Mouse (Mus musculus) spleen, postnatal 10 days (tissue): ENCODE results near the gene Slc35e2.

Experiments used
- DNase-seq, 2 experiments: peaks; one replicate each; pipeline ENCODE4 v3.0.0; 2021 to 2022; ENCODE audit warnings: low spot score in 2 of 2

Gene Slc35e2

DNA sequence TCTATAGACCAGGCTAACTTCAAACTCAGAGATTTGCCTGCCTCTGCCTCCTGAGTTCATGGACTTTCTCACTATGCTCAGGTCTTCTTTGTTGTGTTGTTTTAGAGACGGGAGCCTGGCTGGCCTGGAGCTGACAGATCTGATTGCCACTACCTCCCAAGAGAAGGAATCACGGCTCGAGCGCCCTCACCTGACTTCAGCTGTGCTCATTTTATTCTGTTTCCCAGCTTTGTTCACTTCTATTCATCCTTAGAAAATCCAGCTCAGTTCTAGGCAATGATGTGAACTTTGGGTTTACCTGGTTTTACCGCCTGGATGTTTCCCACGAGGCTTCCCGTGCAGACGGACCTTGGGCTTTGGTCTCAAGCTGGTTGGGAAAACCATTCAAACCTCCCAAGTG is 25.7 kb upstream of the Slc35e2 start:
- DNase-seq = no peak

DNA sequence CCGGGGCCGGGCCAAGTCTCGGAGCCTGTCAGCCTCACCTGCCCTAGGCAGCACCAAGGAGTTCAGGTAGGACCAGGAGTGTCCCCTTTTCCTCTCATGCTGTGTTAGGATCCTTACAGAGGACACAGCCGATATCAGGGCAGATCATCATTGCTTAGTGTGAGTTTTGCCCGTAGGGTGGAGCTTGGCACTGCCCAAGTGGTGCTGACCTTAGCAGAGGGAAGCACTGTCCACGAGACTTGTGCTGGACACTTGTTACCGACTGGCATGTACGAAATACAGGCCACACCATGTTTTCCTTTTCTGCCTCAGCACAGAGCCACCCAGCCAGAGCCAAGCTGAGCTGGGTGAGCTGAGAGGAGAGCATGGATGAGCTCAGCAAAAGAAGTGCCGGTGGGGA is 24.1 kb upstream of the Slc35e2 start:
- no peak for DNase-seq

DNA sequence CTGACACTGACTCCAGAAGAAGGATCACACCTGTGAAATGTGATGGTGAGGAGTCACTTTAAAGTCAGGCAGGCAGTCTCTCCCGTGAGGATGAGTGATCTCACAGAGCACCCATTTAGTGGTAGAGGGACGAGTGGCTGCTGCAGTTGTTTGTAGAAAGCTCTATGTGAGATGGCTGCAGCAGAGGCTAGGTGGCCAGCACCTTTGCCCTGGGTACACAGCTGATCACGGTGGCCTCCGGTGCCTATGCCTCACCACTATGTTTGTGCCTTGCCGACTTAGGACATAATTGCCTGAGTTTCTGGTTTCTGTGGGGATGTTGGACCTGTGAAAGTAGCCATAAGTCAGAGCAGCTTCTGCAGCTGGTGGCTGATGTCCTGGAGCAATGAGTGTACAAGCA is 23.5 kb upstream of the Slc35e2 start:
- no peak for DNase-seq

DNA sequence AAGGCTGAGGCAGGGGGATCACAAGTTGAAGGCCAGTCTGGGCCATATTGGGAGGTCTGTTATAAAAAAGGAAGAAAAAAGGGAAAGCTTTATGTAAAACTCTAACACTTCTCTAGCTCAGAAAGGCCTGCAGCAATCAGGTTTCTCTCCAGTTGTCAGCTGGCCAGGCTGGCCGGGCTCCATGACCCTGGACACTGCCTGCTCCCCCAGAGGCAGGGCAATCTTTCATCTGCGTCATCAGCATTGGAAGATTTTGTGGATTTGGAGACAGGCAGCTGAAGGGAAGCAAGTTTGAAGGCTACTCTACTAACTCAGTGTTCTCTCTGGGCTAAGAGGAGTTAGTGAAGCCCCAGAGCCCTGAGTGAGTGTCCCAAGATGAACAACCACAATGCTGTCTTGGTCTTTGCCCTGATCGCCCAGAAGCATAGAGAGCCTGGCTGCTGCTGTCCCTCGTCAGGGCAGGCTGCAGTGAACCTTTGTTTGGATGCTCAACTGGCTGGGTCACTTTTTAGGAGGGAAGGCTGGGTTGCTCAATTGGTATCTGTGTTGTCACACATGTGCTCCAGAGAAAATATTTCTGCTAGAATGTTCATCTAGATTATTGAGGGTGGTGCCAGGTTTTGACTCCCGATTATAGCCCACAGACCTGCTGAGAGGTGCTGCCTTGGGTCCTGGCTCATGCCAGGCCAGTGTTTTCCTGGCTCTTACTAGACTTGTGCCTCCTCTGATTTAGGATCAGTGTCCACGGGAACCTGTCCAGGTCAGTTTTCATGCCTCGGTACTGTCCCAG is 22.7 kb upstream of the Slc35e2 start:
- no peak for DNase-seq

DNA sequence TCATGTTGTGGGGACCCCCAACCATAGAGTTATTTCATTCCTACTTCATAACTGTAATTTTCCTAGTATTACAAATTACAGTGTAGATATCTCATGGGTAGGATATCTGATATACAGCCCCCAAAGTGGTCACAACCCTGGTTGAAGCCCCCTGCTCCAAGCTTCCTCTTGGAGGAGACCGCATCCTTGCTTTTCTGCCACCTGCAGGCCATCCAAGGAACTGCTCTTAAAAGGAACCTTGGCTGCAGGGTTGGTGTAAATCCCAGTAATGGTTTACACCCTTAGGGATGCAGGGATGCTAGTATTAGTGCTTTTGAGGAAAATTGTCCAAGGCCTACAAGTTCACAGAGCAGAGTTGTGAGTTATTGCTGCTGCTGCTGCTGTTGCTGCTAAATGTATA is 20.8 kb upstream of the Slc35e2 start:
- peak; percentile 52 to 71 for DNase-seq

DNA sequence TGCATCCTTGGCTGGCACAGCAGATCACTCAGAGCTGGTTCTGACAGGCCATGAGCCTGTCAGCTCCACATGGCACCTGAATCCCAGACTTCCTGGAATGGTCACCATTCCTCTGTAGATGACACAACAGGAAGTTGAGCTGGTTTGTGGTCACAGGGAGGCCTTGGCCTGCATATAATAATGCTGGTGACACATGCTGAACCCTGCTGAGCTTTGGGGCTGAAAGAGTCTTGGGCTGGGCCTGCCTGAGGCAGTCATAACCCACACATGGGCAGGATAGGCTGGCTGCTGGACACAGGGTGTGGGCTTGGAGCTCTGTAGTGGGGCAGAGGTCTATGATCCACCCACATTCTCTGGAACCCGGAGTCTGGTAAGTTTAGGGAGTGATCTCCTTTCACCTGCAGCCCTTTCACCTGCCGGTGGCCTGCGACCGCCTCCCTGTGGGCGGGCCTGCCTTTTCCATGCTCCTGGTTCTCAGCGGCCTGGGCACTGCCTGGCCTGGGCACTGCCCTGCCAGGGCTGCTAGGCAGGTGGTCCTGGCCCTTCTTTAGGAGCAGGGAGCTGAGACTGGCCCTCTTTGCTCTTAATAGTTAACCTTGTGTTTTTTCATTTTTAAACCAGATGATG is 18.8 kb upstream of the Slc35e2 start:
- no peak for DNase-seq

DNA sequence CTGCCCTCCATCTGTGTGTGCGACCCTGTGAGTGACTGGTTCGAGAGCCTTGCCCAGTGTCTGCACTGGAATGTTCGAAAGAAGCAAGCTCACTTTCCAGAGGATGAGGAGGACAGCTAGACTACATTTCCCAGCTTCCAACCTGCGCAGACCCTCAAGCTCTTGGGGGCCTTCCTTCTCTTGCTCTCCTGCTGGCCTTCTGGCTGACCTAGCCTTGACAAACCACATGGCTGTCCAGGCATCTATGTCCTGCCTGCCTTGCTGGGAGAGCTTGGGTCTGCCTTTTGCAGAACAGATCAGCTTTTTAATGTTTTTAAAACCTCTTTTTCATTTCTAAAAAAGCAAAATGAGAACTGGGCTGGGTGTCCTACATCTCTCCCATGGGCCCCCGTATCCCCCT is 11.9 kb upstream of the Slc35e2 start:
- DNase-seq = no peak

DNA sequence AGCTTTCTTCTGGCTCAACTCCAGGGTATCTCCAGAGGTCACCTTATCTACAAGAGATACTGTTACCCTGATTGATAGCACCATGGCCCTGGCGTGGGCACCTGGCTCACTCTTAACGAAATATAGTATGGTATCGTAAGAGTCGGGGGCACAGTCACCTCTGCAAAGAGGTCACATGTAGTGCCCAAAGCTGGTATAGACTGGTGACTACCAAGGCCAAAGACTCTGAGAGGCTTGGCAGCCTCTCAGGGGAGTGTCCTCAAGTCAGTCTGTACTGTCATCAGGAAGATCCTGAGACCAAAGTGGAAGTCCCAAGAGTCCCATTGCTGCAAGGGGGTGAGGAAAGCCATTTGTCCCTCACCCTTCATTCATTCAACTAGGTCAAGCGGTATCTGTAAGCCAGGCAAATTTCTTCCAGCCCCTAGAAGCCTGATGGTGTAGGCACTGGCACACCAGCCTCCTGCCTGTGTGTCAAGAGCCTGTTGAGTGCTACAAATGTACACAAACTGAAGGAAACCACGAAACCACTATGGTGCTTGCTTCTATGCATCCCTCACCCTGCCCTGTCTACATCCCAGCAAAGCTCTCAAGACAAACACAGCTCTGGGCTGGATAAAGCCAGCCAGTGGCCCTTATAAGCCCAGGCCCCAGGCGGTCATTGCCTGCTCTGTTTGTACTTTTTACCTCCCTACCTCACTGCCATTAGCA is 10.1 kb upstream of the Slc35e2 start:
- no peak for DNase-seq

DNA sequence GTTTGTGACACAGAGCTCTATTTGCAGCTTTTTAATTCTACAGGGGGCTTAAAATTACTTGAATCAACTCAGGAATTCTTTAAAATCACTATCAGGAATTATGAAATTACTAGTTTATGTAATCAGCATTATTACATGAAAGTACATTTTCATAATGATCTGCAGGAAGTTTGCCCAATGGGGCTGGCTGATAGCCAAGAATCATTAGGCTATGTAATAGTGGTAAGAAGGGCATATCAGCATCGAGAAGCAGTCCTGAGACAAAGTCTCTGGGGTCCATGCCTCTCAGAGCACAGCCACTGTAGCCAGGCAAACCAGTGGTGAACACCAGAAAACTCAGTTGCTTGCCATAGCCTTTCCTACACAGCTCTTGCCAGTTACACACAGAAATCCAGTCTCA is 7.4 kb upstream of the Slc35e2 start:
- no peak for DNase-seq

DNA sequence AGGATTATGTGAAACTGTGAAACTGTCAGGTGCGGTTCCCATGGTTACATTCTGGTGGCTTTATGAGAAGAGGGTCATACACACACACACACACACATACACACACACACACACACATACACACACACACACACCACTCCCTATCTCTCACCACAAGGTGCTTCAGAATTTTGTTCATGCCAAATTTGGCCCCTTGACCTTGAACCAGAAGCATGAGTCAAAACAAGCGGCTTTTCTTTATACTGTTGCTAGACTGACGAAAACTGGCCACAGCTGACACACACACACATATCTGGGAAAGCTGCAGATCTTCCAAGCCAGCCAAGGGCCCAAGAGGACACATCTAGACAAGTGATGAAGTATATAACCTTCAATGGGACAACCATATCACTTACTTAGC is 5.4 kb upstream of the Slc35e2 start:
- no peak for DNase-seq

DNA sequence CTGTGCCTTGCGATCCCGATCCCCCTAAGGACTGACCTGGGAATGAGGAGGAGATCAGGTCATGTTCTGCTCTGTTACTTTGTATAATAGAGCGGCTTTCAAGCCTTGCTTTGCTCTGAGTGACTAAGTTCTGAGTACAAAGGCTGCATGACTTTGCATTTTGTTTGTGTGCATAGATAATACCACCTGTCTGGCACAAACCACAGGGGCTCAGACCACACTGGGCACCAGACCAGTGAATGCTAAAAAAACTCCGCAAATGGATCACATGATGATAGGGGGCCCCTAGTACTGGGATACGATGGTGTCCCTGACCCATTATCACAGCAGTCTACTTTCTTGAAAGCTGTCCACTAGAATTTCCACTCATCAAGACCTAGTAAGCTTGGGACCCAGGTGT is 4.6 kb upstream of the Slc35e2 start:
- DNase-seq = no peak

DNA sequence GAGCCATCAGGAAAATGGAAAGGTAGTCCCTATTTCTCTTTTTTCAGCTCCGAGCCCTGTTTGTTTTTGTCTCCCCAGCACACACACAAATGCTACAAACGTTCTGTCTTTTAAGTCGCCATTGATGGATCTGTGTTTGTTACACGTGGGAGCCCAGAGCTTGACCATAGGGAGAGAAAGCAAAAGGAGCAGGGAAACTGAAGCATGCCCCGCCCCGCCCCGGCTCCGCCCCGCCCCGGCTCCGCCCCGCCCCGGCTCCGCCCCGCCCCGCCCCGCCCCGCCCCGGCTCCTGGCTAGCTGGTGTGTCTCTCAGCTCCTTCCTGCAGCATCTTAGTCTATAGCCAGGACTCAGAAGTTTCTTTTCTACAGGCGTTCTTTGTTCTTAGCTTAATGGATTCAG is 2.7 kb upstream of the Slc35e2 start:
- DNase-seq = no peak

DNA sequence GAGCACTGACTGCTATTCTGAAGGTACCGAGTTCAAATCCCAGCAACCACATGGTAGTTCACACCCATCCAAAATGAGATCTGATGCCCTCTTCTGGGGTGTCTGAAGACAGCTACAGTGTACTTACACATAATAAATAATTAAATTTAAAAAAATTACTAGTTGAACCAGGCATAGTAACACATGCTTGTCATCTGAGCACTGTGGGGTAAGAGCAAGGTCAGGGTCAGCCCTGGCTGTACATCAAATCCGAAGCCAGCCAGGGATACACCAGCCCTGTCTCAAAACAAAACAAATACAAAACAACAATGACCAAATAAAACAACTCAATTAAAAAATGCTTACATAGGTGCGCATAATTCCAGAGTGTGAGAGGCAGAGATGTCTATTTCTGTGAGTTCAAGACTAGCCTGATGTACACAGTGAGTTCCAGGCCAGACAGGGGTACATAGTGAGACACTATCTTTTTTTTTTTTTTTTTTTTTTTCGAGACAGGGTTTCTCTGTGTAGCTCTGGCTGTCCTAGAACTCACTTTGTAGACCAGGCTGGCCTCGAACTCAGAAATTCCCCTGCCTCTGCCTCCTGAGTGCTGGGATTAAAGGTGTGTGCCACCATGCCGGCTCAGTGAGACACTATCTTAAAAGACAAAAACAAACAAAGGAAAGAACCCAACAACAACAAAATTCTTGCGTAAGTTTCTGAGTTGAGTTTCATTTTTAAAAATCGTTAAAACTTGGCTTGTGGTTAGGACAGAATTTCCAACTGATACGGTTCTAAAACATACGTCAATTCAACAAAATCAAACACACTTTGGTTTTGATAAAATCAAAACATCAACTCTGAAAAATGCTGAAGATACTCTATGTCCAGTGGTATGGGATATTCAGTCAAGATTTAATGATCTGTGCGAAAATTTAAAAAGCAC is 1.1 kb upstream of the Slc35e2 start:
- no peak for DNase-seq

DNA sequence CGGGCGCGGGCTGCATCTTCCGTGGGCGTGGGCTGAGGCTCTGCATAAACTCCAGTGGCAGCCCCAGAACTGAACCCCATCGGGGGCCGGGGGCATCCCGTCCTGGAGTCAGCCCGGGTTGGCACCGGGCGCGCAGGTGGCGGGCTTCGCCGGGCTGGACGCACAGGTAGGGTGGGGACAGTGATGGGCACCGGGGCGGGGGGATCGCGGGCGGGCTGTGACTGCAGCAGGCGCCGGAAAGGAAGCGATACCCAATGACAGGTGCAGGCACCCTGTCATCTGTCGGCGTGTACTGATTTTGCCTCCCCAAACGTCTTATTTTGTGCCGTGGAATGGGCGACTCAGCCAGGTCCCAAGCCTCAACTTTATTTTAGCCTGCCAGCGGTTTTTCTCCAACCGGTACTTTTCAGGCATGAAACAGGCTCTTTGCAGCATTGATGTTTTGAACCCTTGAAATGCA is 811 bp downstream of the Slc35e2 start:
- no peak for DNase-seq

DNA sequence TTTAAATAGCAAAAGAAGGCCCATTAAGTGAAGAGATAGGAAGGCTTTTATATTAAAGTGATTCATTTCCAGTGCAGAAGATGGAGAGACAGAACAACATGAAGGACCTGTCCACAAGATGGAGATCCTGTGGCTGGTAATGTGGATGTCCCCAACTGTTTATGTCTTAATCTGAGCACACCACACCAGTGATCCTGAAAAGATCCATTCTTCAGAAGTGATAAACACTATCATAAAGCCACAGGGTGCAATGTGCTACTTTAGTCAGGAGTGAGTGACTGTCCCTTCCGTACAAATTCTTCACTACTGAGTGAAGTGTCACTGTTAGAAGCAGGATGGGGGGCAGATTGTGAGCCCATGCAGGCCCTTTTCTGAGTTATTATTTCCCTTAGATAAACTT is 1.5 kb downstream of the Slc35e2 start:
- no peak for DNase-seq

DNA sequence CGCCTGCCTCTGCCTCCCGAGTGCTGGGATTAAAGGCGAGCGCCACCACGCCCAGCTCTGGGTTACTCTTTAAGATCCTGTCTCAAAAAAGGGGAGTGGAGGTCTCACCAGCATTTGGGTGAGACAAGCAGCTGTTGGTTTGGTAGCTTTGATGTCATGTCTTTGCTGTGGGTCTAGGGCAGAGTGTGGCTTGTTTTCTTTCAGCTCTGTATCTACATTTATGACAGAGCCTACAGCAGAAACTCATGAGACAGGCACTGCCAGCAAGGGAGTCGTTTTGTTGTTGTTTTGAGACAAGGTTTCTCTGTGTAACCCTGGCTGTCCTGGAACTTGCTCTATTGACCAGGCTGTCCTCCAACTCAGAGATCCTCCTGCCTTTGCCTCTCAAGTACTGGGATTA is 2.6 kb downstream of the Slc35e2 start:
- no peak for DNase-seq

DNA sequence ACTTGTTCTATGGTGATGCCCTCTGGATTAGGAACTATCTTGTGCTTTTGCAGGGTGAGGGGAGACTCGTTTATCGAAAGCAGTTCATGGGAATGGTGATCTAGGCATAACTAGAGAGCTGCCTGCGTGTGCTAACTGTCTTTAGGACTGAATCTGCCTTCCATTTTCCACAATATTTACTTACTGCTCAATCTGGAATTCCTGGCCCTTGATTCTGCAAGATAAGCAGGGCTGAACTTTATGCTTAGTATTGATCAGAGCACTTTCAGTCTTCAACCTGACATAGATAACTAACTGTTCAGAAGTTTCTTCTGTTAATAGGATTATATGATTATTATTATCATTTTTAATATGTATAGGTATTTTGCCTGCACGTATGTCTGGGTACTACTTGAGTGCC is 3.9 kb downstream of the Slc35e2 start:
- no peak for DNase-seq

DNA sequence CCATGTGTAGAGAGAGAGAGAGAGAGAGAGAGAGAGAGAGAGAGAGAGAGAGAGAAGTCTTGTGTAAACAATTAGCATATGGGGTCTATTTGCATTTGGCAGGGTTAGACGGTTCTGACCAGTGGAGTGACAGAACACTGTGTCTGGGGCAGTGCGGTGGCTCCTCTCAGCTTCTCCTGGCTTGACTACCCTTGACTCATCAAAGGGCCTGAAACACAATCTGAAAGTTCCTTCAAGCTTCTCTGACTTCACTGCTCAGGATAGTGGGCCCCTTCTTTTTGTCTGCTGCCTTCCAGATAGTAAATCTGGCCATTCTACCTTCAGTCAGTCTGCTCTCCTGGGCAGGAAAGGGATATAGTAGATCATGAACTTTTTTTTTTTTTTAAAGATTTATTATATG is 5.6 kb downstream of the Slc35e2 start:
- no peak for DNase-seq

DNA sequence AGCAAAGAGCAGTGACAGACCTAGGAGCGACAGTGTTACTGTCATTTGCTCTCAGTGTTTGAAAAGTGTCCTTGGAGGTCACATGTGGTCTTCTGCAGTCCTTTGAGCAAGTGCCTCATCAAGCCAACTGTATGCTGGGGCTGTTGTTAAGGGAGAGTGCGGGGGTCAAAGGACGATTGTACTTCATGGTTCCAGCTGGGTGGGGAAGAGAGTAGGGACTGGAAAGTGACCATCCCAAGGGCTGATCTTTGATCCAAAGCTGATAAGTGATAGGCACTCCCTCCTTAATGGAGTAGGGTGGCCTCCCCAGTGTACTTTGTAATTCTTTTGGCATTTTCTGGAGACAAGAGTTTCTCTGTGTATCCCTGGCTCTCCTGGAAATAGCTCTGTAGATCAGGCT is 10.6 kb downstream of the Slc35e2 start:
- DNase-seq = no peak

DNA sequence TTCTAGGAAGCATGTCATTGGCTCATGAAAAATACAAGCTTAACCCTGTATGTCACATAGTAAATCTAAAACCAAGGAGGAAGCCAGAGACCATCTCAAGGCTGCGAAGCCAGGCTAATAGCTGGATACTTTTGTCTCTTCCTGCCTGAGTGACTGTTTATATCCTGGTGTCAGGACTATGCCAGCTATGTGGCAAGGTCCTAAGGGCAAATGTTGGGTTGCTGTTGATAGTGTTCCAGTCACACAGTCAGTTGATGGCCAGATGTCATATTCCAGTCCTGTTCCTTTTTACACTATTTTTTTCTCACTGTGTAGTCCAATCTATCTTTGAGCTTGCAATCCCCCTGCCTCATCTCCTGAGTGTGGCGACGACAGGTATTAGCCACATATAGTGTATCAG is 12.0 kb downstream of the Slc35e2 start:
- no peak for DNase-seq

DNA sequence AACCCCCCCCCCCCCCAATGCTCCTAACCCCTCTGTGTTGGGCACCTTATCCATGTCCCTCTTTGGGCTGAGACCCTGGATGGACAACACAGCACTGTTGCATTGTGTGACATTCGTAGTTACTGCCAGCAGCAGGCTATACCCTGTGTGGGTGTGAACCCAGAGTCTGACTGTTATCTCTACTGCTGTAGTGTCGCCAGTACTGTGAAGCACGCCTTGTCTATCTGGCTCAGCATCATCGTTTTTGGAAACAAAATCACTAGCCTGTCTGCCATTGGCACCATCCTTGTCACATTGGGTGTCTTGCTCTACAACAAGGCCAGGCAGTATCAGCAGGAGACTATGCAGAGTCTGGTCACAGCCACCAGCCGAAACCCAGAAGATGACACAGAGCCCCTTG is 17.1 kb downstream of the Slc35e2 start:
- DNase-seq = no peak
